Mouse (Mus musculus) T-helper 2 cell (primary cell): ENCODE measurements at regions not wholly inside any gene's neighbourhood (a gene's known extent, or its start where the extent isn't known, plus 50 kb on each side); places are given as distances from the start of the nearest gene placed in this dataset.

Experiments used
- in situ Hi-C: fragments of 300-600 bp; cut with MboI, MseI; formaldehyde crosslinking; loops from one replicate; pipeline ENCODE4 v1.15.1; 2025; ENCODE audit warnings: high pct_unique_total_duplicates

DNA sequence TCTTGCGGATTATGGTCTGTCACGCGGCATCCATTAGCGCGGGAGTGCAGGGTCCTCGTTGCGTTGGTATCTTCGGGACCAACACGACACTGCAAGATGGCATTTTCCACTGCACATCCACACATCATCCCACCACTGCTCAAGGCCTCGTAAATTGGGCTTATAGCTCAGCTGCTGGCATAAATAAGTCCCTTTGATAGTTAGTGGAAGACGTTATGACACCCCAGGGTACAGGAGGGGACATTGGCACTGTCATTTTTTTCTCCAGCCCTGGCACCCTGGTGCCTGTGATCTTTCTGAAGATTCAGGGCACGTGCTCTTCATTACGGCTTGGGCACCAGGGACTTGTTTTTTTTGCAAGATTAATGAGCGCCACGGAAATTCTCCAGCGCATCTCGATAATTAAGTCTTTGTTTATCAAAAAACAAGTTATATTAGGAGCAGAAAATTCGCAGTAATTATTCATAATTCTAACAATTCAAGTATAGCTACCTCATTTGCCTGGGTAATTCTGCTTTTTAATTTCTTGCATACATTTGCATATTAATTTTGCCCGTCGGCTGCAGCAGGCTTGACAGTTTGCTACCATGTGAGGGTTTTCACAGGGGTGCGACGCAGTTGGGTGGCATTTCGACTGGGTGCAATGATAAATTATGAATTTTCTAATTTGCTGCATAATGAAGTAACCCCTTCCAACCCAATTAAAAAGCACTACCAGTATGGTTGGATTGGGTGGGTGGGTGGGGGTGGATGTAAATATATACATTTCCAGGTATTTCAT, 119.1 kb downstream of the Vrk1 start:
- in situ Hi-C loops = no loop called here

DNA sequence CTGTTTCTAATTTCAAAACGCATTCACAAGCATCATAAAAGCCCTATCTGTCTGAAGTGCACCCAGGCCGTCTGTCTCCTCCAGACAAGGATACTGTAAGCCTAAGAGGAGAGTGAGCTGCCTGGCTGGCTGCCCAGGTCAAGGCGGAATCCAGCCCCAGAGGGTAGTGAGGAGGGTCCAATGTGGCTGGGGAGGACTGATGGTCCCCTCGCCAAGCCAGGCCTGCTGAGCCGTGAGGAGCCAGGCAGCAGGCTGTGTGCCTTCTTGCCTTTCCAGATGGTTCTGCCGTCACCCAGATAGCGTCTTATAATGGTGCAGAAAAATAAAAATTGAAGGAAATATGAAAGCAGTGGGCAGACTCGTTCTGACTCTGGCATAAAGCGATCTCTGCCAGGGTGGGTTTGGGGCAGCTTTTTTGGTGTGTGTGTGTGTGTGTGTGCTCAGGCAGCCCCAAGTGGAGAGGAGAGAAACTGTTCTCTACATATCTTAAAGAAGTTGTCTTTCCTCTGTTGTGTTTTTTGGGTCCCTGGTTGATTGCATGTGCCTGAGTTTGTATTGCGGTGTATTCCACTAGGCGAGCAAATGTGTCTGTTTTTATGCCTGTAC, 120.1 kb downstream of the Vrk1 start:
- in situ Hi-C loops = no loop called here

DNA sequence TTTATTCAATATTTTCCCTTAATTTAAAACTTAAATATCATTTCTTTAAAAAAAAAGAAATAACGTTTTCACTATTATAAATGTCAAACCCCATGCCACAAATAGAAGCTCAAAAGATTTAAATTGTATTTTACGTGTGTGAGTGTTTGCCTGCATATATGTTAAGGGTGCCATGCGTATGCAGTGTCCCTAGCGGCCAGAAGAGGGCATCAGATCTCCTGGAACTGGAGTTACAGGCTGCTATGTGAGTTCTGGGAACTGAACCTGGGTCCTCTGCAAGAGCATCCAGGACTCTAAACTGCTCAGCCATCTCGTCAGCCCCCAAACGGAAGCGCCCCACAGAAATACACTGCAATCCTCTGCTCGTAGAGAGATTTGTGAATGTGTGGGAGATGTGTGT, 122.7 kb downstream of the Vrk1 start:
- in situ Hi-C loops = no loop called here

DNA sequence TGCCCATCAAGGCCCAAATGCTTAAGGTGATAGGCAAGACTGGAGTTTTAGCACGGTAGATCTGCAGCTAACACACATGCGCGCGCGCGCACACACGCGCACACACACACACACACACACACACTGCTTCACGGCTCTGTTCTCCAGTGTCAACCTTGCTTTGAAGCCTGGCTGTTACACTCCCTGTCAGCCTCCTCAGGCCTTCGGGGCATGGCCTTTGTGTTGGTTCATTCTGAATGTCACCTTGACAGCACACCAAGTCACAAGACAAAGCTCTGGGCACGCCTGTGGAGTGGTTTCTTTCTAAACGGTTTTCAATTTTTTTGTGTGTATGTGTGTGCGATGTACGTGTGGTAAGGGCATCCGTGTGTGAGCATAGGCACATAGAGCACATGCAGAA, 128.4 kb downstream of the Vrk1 start:
- in situ Hi-C loops = no loop called here

DNA sequence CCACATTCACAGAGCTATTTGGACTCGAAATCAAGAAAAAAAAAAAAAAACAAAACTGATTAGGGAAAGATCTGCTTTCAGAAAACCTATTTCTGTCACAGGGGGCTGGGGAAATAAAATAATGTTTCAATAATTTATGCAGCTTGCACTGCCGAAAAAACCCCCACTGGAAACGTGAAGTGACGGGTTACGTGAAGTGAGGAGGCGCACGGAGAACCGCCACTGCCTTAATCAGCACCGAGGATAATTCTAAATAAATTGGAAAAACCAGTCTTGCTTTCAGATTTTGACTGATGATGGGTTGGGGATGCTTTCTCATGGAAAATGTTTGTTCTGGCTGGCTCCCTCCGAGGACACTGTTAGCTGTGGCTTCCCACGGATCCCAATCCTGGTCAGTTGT, 129.5 kb downstream of the Vrk1 start:
- in situ Hi-C loops = no loop called here

DNA sequence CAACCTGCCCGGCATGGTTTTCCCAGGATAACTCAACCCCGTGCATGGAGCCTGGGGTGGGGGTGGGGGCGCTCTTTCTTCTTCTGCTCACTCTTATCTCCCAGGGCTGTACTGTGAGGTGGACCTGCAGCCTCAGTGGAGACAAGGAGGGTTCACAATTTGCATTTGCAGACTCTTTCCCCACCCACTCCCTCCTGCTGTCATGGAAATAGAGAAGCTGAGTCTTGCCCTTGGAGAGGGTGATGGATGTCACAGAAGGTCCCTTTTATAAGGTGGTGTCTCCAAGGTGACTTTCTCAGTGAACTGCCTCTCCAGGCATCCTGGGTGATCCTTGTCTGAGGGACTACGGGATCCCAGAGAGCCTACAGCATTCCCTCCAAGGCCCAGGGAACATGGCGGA, 129.9 kb downstream of the Vrk1 start:
- in situ Hi-C loops = no loop called here

DNA sequence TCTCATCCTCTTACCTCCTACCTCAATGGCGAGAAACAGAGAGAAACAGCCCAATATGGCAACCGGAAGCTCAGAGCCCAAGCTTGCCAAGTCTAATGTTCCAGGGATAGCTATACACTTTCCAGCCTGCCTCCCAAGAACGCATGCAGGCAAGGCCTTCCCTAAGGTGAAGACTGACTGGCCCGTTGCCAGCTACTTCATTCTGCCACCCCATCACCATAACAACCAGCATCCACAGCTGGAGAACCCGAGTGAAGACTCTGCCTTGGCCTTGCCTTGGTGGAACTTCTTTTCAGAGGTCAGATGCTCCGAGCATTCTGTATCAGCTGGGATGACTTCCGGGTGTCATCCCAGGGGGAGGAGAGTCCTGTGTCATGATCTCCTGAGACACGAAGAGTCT, 130.6 kb downstream of the Vrk1 start:
- in situ Hi-C loops = no loop called here

DNA sequence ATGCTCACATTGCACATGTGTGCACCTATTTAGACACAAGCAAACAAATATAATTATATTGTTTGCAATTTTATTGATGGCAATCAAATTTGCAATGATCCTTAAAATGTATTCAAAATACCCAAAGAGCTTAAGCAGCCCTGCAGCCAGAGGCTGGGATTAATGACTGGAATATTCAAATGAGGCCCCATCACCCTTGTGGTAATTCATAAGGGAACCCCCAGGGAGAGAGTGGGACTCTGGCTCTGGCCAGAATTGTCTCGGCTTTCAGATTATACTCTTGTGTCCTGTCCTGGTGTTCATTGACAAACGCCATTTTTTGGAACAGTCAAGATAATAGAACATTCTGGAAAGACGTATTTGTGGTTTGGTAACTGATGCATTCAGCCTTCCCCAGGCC, 133.5 kb downstream of the Vrk1 start:
- in situ Hi-C loops = no loop called here

DNA sequence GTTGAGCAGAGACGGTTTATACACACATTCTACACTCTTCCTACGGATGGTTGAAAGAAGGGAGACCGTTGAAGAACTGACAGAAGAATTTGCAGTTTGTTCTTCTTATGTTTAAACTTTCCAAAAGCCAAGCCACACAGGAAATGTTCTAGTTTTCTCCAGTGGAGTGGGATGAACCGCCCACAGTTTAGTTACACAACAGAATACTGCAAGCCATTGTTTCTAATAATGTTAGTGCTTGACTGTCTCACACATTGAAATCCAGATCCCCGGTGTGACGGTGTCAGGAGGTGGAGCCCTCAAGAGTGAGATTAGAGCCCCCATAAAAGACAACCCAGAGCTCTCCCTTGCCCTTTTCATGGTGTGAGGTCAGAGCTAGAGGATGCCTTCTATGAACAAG, 146.8 kb downstream of the Vrk1 start:
- in situ Hi-C loops = no loop called here

DNA sequence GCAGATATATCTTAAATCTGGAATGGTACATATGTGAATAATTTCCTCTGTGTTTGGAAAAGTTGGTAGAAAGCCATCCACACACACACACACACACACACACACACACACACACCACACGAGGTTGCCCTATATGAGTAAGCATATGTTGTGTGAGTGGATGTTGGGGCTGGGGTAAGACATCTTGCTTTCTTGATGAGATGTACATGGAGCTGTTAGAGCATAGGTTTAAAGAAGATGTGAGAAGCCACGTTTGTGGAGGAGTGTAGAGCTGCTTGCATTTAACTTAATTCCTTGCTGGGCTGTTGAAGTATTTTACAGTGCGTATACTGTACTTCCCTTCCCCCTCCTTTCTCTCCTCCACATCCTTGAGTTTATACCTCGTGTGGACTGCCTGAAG, 147.8 kb downstream of the Vrk1 start:
- in situ Hi-C loops = no loop called here

DNA sequence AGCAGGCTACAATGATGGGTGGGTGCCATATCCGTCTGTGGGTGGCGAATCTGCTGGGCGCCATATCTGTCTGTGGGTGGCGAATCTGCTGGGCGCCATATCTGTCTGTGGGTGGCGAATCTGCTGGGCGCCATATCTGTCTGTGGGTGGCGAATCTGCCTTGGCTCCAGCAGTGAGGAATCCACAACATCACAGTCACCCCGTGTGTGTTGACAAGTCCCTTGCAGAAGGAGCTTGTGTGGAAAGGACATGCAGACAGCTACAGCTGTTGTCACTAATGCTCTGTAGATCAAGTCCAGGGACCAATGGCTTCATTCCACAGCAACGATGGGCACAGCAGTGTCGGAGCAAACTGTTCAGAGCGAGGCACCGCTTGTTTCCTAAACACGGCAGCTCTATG, 148.6 kb downstream of the Vrk1 start:
- in situ Hi-C loops = no loop called here

DNA sequence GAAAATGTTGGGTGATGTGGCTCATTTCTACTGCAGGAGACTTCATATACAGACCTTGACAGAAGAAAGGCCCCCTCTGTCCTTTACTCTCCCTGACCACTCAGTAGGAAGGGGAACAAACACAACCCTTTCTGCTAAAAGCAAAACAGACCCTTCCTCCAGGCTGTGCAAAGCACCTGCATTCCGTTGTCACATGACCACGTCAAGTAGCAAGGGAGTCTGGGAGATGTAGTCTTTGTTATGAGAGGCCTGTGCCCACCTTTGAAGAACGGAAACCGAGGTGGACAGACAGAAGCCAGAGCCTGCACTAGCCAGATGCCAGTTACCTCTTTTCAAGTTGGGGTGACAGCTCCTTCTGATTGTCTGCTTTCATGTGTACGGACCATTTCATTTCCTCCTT, 161.3 kb downstream of the Vrk1 start:
- in situ Hi-C loops = no loop called here

DNA sequence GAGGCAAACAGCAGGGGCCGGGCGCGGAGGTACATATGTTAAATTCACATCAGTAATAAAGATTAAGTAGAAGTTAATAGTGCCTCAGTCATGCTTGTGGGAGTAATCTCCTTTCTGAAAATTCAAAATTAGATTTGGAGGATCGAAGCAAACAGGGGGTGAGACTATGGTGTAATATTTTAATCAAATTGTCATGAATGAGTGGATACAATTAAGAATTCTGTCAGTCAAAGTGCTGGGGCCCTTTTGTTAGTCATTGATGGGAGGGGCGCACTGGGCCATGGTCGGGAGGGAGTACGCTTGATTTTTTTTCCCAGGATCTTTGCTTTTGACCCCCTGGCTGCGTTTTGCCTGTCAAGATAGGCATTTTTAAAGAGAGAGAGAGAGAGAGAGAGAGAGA, 163.2 kb downstream of the Vrk1 start:
- in situ Hi-C loops = no loop called here

DNA sequence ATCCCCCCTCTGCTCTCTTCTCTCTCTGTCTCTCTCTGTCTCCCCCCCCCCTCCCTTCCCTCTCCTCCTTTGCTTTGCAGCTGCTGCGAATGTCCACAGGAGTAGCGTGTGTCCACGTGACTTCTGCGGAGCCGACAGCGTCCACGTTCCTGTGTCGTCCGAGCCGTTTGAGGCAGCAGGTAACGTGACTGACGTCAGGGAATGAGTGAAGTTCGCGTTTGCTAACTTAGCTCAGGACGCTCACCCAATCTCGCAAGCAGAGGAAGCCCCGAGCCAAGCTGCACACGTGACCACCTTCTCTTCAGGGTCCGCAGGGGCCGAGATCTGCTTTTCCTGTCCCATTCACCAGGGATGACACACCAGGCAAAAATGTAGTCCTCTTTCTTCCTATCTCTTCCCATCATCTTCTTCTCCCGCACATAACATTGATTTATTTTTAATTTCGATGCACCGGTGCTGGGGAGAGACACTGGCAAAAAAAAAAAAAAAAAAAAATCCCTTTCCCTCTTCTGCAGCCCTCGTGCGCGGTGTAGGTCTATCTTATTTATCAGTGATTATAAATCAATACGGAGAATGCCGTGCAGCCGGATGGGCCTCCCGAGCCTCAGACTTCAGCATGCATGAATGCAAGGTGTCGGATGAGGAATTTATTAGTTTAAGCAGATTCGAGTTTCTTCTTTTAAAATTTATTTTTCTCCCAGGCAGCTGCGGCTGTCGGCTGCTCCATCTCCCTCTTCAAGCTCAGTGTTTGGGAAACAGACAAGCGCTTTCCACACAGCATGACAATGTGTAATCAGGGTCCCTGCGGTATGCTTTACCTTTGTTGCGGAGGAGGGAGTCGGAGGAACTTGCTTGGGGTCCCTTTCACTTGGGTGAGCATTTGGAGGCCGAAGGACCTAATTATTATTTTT, 164.3 kb downstream of the Vrk1 start:
- in situ Hi-C loops = no loop called here

DNA sequence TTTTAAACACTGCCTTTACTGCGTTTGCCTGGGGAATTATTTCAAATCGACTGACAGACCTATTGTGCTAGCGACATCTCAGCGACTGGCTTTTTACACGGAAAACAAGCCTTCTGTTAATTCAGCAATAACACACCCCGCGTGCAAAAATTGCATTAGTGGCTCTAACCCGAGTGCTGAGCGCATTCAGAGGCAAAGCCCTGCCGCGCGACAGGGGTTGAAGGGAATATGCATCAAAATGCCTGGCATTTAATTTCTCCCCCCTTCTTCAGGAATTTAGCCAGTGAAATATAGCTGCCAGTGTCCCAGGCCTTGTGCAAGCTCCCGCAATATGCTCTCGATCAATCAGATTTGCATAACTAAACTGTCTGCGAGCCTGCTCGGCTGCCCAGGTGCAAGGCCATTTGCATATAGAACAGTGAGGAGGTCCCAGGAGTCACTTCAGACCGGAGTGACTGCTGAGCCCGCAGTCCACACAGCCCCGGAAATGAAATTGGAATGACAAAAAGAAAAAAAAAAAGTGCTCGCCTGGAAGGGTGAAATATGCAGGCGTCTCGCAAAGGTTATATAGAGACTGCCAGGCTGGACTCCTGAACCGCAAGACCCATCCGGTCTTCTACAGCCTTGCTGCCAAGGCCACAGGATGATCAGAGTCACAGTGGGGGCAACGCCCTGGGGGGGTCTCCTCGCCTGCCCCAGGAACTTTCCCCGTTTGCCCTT, 165.1 kb downstream of the Vrk1 start:
- in situ Hi-C loops = no loop called here

DNA sequence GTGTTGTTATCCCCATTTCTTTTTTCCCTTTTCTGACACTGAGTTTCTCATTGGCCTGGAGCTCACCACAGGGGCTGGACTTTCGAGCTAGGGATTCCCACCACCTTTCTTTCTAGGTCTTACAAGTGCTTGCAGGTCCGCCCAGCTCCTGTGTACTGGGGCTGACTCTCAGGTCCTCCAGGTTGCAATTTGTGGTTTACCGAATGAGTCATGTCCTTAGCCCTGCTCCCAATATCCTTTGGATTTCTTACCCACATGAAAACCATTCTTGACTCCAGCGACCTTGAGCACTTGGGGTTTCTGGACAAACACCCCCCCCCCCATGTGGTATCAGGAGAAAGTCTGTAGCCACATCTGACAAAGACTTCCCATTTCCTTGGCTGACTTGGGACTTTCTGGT, 167.3 kb downstream of the Vrk1 start:
- in situ Hi-C loops = no loop called here

DNA sequence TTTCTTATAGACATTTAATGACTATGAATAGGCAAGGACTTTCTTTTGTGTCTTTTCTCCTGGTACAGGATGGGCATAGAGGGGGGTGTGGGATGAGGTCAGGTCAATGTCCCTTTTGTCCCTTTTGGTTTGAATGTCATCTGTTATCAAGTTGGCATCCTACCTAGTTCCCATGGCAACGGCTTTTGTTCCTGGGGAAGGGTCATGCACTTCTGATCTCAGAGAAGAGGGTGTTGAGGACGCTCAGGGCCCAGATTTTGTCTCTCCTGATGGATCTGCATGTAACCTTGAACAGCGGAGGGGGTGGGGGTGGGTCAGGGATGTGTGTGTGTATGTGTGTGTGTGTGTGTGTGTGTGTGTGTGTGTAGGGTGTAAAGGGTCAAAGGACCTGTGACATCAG, 167.8 kb downstream of the Vrk1 start:
- in situ Hi-C loops = no loop called here

DNA sequence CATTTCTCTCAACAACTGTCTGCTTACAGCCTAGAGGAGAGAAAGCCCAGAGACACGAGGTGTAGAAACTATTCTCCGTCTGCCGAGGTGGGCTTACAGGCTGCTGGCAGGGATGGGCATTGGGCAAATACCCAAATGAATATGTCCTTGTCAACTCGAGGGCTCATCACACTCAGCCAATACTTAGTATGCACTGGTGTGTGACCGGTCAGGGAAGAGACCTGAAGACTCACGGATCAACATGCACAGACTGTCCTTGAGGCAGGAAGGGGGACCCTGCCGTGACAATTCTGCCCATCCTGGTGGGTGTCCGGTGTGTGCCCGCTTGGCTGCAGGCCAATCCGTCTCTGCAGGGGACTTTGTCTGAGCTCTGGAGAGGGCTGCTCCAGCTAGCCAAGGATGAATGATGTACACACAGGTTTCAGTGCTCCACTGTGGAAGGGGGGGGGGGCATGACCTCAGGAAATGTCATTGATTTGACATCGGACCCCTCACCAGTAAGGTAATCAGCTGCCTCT, 168.7 kb downstream of the Vrk1 start:
- in situ Hi-C loops = no loop called here

DNA sequence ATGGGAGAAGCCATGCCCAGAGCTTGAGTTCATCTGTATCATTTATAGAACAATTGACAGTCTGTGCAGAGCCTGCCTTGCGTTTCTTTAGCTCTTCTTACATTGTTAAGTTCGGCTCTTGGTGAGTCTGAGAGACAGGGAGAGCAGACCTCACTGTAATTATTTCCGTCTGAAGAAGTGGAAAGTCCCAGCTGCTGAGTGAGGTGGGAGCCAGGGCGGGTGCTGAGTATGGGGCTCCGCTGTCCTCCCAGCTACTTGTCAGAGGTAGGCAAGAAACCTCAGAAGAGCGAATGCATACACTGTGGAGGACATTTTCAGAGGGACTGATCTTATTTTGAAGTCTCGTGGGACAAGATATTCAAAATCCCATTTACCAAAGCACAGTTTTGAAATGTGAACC, 172.9 kb downstream of the Vrk1 start:
- in situ Hi-C loops = no loop called here

DNA sequence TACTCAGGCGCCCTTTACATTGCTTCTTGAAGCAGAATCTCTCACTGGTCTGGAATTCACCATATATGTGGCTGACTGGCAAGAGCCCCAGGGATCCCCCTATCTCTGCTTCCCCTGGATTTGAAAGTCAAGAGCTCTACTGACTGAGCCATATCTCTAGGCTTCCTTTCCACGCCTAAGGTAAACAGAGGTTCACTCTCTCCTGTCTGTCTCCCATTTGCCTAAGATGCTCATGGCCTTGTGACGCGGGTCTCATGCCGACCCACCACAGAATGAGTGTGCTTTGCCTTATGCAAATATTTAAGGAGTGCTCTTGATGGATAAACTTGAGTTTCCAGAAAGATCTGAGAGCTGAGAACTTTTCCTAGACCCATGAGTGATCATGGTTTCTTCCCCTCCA, 173.9 kb downstream of the Vrk1 start:
- in situ Hi-C loops = no loop called here

DNA sequence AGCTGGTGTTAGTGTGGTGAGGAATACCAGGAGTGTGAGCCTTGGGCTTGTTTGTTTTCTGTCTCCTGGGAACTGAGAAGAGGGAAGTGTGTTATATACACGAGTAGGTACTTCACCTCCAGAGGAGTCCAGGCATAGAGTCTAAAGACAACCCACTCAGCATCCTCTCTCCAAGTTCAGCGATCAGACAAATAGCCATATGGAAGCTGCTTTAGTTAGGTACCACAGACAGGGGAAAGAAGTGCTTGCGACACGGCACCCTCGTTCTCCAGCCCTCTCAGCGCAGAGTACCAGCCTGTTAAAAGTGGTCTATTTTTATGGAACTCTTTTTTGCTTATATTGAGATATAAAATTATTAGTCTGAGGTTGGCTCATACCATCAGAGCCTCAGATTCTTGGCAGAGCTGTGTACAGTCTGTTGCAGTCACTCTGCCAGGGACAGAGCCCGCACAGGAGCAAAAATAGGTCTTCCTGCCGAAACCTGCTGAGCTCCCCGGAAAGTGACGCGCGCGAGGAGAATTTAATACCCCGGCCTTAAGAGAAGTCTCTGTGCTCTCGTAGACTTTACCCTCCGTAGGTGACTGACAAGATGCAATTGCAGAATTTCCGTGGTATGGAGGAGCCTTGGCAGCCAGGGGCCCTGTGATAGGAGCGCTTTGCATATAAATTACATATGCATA, 175.5 kb downstream of the Vrk1 start:
- in situ Hi-C loops = no loop called here
